Mouse (Mus musculus) kidney, embryonic 15.5 days (tissue): ENCODE results near the gene Suox. TPM values are rescaled to one million over a fixed set of nuclear protein-coding genes. Genes with fewer than 3 reads are reported as not detected.

Experiments
- ATAC-seq: fragments of 200-750 bp; cut with Nextera tagmentation; replicated peaks from 2 replicates; pipeline ENCODE4 v1.8.0; 2017; ENCODE audit warnings: moderate TSS enrichment; ENCODE audit not compliant: low FRiP score
- H3K27ac ChIP-seq: fragments of 300-500 bp; sonication (generic); 2 replicates; pipeline ENCODE4 v1.5.1; 2015; ENCODE audit warnings: mild to moderate bottlenecking, inconsistent platforms
- H3K27me3 ChIP-seq: fragments of 300-500 bp; sonication (generic); 2 replicates; pipeline ENCODE4 v1.6.1; 2015; ENCODE audit warnings: inconsistent platforms
- H3K36me3 ChIP-seq: fragments of 300-500 bp; sonication (generic); 2 replicates; pipeline ENCODE4 v1.6.1; 2015; ENCODE audit warnings: inconsistent platforms
- H3K4me1 ChIP-seq: fragments of 300-500 bp; sonication (generic); 2 replicates; pipeline ENCODE4 v1.6.1; 2015; ENCODE audit warnings: inconsistent platforms
- H3K4me2 ChIP-seq: fragments of 300-500 bp; sonication (generic); 2 replicates; pipeline ENCODE4 v1.6.1; 2015; ENCODE audit warnings: moderate library complexity, mild to moderate bottlenecking, inconsistent platforms
- H3K4me3 ChIP-seq: fragments of 300-500 bp; sonication (generic); replicated peaks from 2 replicates; pipeline ENCODE4 v1.5.1; 2015; ENCODE audit warnings: mild to moderate bottlenecking, inconsistent platforms
- H3K9ac ChIP-seq: fragments of 300-500 bp; sonication (generic); 2 replicates; pipeline ENCODE4 v1.6.1; 2015; ENCODE audit warnings: mild to moderate bottlenecking, inconsistent platforms
- H3K9me3 ChIP-seq: fragments of 300-500 bp; sonication (generic); replicated peaks from 2 replicates; pipeline ENCODE4 v1.6.1; 2016; ENCODE audit warnings: inconsistent platforms
- WGBS: fragments of 180-500 bp; shearing (Covaris S2); methylation state at CpG from one replicate; pipeline ENCODE4 v1.1.7; 2015; ENCODE audit warnings: mixed read lengths; 5-methylcytosine and 5-hydroxymethylcytosine counted together
- polyA plus RNA-seq: library from polyadenylated mRNA; unstranded; fragments of >200 nt; fragmentation: Nextera tagmentation; extraction: Ambion mirVana; gene quantifications from 2 replicates; pipeline ENCODE4 v1.2.1, GENCODE M21; 2015

Suox gene
- polyA plus RNA-seq, 1 experiment from 2014 or later, result 13.2 TPM

DNA sequence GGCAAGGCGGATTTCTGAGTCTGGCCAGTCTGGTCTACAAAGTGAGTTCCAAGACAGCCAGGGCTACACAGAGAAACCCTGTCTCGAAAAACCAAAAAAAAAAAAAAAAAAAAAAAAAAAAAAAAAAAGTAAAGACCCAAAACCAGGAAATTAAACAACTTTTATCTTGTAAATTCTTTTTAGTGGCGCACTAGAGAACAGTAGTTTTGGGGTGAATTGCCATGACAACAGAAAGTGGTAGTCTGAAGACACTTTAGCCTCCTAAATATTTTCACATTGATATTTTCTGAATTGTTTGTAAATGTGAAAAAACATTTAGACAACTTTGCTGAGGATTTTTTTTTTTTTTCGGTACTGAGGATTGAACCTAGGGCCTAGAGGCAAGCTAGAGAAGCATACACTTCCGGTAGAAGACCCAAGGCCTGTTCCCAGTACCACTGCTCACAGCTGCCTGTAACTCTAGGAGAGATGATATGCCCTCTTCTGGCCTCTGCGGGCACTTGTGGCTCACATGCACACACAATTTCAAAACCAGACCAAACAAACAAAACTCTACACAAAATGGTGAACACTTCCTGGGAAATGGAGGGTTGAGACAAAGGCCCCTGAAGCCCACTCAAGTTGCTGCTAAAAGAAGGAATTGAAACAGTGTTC, 23.3 kb upstream of the Suox start:
- peak overlapping the region; percentile 80 for H3K27ac ChIP-seq
- peaks cover 15% of the 10 kb centered on the region for H3K4me1 ChIP-seq
- peak overlapping the region; percentile 92; the same call in 1 of the 2 replicates for H3K4me3 ChIP-seq
- no peaks in the 10 kb centered on the region for H3K9me3 ChIP-seq
- no peak for ATAC-seq
- peaks cover 51% of the 10 kb centered on the region for H3K36me3 ChIP-seq
- H3K27me3 ChIP-seq, result no peaks in the 10 kb centered on the region
- peak overlapping the region; percentile 72 for H3K4me2 ChIP-seq
- H3K9ac ChIP-seq, result no peak overlapping the region
- 83% methylated on average over 6 of the region's 6 CpGs for WGBS

- Histone ChIP-seq H3K9ac (peak within 1 kb of the TSS; percentile 98), H3K4me3 (peak within 1 kb of the TSS; percentile 92), H3K4me1 (peaks cover 13% of the 10 kb centered on the region), H3K9me3 (no peaks in the 10 kb centered on the region), H3K27ac (peak within 1 kb of the TSS; percentile 100), H3K4me2 (peak within 1 kb of the TSS; percentile 72), H3K27me3 (no peaks in the 10 kb centered on the region), H3K36me3 (peaks cover 41% of the 10 kb centered on the region)
- under 1% methylated on average over 40 of the region's 40 CpGs for WGBS
- ATAC-seq, result peak; percentile 99
These were observed 22.3 kb upstream of the Suox start, which contains the start of gene Rab5b for GRCm38 (mm10) chr10:128695992-128696807. Gene Rab5b, minus strand, starts transcription at chr10:128696264.

- Histone ChIP-seq H3K9me3 (no peaks in the 10 kb centered on the region), H3K4me1 (peaks cover 13% of the 10 kb centered on the region), H3K27ac (peak overlapping the region; percentile 100), H3K4me2 (peak overlapping the region; percentile 72), H3K9ac (peak overlapping the region; percentile 98), H3K36me3 (peaks cover 34% of the 10 kb centered on the region), H3K4me3 (peak overlapping the region; percentile 92), H3K27me3 (no peaks in the 10 kb centered on the region)
- WGBS, result under 1% methylated on average over 22 of the region's 22 CpGs
- no peak; the same call in 1 of the 2 replicates for ATAC-seq
These were observed 21.6 kb upstream of the Suox start for GRCm38 (mm10) chr10:128695411-128695991.

- 0 out of 2 replicates have a peak, but pooled peaks cover 6% of the 10 kb centered on the region for H3K27me3 ChIP-seq
- no peak for ATAC-seq
- 3% methylated on average over 9 of the region's 9 CpGs for WGBS
These were observed 666 bp upstream of the Suox start for GRCm38 (mm10) chr10:128674469-128675008.

DNA sequence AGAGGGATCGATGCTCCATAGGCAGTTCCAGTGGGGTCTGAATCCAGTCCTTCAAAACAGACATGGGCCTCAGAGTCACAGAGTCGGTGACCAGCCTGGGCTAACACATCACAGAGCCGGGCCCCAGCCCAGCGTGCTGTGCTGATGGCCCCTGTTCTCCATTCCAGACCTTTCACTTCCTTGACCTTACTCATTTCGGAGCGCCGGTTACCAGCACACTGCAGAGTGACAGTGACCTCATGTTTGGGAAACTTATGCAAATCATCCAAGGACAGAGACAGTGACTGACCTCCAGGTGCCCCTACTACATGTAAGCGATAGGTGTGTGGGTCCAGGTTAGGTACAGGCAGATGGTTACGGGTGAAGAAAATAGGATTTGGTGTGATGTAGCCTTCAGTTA, 2.7 kb downstream of the Suox start:
- peaks cover 26% of the 10 kb centered on the region for H3K4me1 ChIP-seq
- H3K9ac ChIP-seq, result no peak overlapping the region
- no peak overlapping the region for H3K4me3 ChIP-seq
- no peak overlapping the region for H3K27ac ChIP-seq
- H3K9me3 ChIP-seq, result no peaks in the 10 kb centered on the region
- H3K4me2 ChIP-seq, result no peak overlapping the region
- H3K27me3 ChIP-seq, result 0 out of 2 replicates have a peak, but pooled peaks cover 6% of the 10 kb centered on the region
- H3K36me3 ChIP-seq, result 0 out of 2 replicates have a peak, but pooled peaks cover 5% of the 10 kb centered on the region
- WGBS, result 91% methylated on average over 9 of the region's 9 CpGs
- ATAC-seq, result no peak

More at GRCm38 (mm10) chr10:128674469-128675008, 666 bp upstream of the Suox start:
- peak overlapping the region; percentile 74 for H3K4me3 ChIP-seq
- H3K4me2 ChIP-seq, result peak overlapping the region; percentile 96
- peaks cover 15% of the 10 kb centered on the region for H3K36me3 ChIP-seq
- peaks cover 13% of the 10 kb centered on the region for H3K4me1 ChIP-seq
- no peaks in the 10 kb centered on the region for H3K9me3 ChIP-seq
- H3K9ac ChIP-seq, result peak overlapping the region; percentile 50
- peak overlapping the region; percentile 68 for H3K27ac ChIP-seq

- Histone ChIP-seq H3K27me3 (0 out of 2 replicates have a peak, but pooled peaks cover 6% of the 10 kb centered on the region), H3K36me3 (0 out of 2 replicates have a peak, but pooled peaks cover 3% of the 10 kb centered on the region), H3K9ac (peak overlapping the region; percentile 65), H3K4me2 (peak overlapping the region; percentile 86), H3K9me3 (no peaks in the 10 kb centered on the region), H3K4me3 (peak overlapping the region; percentile 94), H3K4me1 (peaks cover 22% of the 10 kb centered on the region), H3K27ac (peak overlapping the region; percentile 74)
- WGBS, result under 1% methylated on average over 42 of the region's 42 CpGs
- peak; percentile 70 for ATAC-seq
These were observed 4.8 kb downstream of the Suox start for GRCm38 (mm10) chr10:128668790-128669672.

- Histone ChIP-seq H3K36me3 (0 out of 2 replicates have a peak, but pooled peaks cover 3% of the 10 kb centered on the region), H3K4me1 (peaks cover 14% of the 10 kb centered on the region), H3K27me3 (no peaks in the 10 kb centered on the region), H3K9me3 (no peaks in the 10 kb centered on the region), H3K27ac (no peak overlapping the region), H3K4me2 (no peak overlapping the region), H3K9ac (no peak overlapping the region), H3K4me3 (no peak overlapping the region)
- WGBS, result 92% methylated on average over 2 of the region's 2 CpGs
- no peak for ATAC-seq
These were observed 8.1 kb downstream of the Suox start for GRCm38 (mm10) chr10:128665806-128666205.

DNA sequence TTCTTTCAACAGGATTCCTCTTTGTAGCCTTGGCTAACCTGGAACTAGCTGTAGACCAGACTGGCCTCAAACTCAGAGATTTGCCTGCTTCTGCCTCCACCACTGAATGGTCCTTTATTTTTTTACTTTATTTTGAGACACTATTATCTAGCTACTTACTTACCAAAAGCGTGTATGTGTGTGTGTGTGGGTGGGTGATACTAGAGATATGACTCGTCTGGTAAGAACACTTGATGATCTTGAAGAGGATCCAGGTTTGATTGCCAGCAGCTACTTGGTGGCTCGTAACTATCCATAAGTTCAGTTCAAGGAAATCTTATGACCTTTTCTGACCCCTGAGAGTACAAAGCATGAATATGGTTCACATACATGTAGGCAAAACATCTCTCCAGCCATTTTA, 8.6 kb downstream of the Suox start:
- ATAC-seq, result no peak
- Histone ChIP-seq H3K9ac (no peak overlapping the region), H3K9me3 (no peaks in the 10 kb centered on the region), H3K4me1 (peaks cover 14% of the 10 kb centered on the region), H3K27me3 (no peaks in the 10 kb centered on the region), H3K4me2 (no peak overlapping the region), H3K4me3 (no peak overlapping the region), H3K36me3 (no peaks in the 10 kb centered on the region), H3K27ac (no peak overlapping the region)
- WGBS, result 84% methylated on average over 3 of the region's 3 CpGs

DNA sequence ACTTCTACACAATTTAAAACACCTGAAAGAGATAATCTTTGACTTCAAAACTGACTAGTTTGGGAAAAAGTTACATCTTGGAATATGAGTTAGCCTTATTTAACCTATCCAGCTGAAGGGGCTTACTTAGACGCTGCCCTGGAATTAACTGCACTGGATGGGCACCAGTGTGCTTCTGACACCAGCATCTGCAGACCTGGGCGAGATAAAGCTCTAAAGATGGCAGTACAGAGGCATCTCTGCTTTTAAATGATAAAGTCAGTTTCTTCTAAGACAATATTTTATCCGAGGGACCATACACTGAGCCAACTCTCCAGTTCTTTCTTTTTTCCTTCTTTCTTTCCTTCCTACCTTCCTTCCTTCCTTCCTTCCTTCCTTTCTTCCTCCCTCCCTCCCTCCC, 9.1 kb downstream of the Suox start:
- Histone ChIP-seq H3K27me3 (no peaks in the 10 kb centered on the region), H3K4me1 (peaks cover 14% of the 10 kb centered on the region), H3K4me3 (no peak overlapping the region), H3K27ac (no peak overlapping the region), H3K9ac (no peak overlapping the region), H3K36me3 (no peaks in the 10 kb centered on the region), H3K4me2 (no peak overlapping the region), H3K9me3 (no peaks in the 10 kb centered on the region)
- 69% methylated on average over 3 of the region's 3 CpGs for WGBS
- no peak for ATAC-seq

- Histone ChIP-seq H3K27ac (no peak overlapping the region), H3K9ac (no peak overlapping the region), H3K9me3 (no peaks in the 10 kb centered on the region), H3K27me3 (no peaks in the 10 kb centered on the region), H3K4me2 (no peak overlapping the region), H3K36me3 (no peaks in the 10 kb centered on the region), H3K4me3 (no peak overlapping the region), H3K4me1 (peaks cover 11% of the 10 kb centered on the region)
- WGBS, result 60% methylated on average over 5 of the region's 5 CpGs
- no peak for ATAC-seq
These were observed 10.2 kb downstream of the Suox start for GRCm38 (mm10) chr10:128663441-128664220.
